Mouse (Mus musculus) hindbrain, embryonic 13.5 days (tissue): ENCODE measurements around the gene Ncapd3. TPM values are rescaled to one million over a fixed set of nuclear protein-coding genes. Genes with fewer than 3 reads are reported as not detected.

Experiments used
- ATAC-seq: fragments of 200-750 bp; cut with Nextera tagmentation; 2 replicates; pipeline ENCODE4 v1.8.0; 2017; ENCODE audit warnings: moderate TSS enrichment; ENCODE audit not compliant: low FRiP score
- H3K27ac ChIP-seq: fragments of 300-500 bp; sonication (generic); 2 replicates; pipeline ENCODE4 v1.5.1; 2015; ENCODE audit warnings: inconsistent platforms, mild to moderate bottlenecking, moderate library complexity
- H3K27me3 ChIP-seq: fragments of 300-500 bp; sonication (generic); 2 replicates; pipeline ENCODE4 v1.6.1; 2015; ENCODE audit warnings: mild to moderate bottlenecking, inconsistent platforms
- H3K36me3 ChIP-seq: fragments of 300-500 bp; sonication (generic); 2 replicates; pipeline ENCODE4 v1.6.1; 2015; ENCODE audit warnings: mild to moderate bottlenecking, inconsistent platforms
- H3K4me1 ChIP-seq: fragments of 300-500 bp; sonication (generic); replicated peaks from 2 replicates; pipeline ENCODE4 v1.6.1; 2015; ENCODE audit warnings: inconsistent platforms
- H3K4me2 ChIP-seq: fragments of 300-500 bp; sonication (generic); 2 replicates; pipeline ENCODE4 v1.6.1; 2015; ENCODE audit warnings: inconsistent platforms, mild to moderate bottlenecking, moderate library complexity
- H3K4me3 ChIP-seq: fragments of 300-500 bp; sonication (generic); 2 replicates; pipeline ENCODE4 v1.5.1; 2015; ENCODE audit warnings: mild to moderate bottlenecking, inconsistent platforms
- H3K9ac ChIP-seq: fragments of 300-500 bp; sonication (generic); 2 replicates; pipeline ENCODE4 v1.6.1; 2015; ENCODE audit warnings: mild to moderate bottlenecking, inconsistent platforms
- H3K9me3 ChIP-seq: fragments of 300-500 bp; sonication (generic); 2 replicates; pipeline ENCODE4 v1.6.1; 2016; ENCODE audit warnings: inconsistent platforms
- WGBS: fragments of 180-500 bp; shearing (Covaris S2); methylation state at CpG from one replicate; pipeline ENCODE4 v1.1.7; 2015; 5-methylcytosine and 5-hydroxymethylcytosine counted together
- polyA plus RNA-seq: library from polyadenylated mRNA; unstranded; fragments of >200 nt; fragmentation: Nextera tagmentation; extraction: Ambion mirVana; gene quantifications from 2 replicates; pipeline ENCODE4 v1.2.1, GENCODE M21; 2015

Gene Ncapd3
- polyA plus RNA-seq, 1 experiment from 2014 or later, result 14.3 TPM

DNA sequence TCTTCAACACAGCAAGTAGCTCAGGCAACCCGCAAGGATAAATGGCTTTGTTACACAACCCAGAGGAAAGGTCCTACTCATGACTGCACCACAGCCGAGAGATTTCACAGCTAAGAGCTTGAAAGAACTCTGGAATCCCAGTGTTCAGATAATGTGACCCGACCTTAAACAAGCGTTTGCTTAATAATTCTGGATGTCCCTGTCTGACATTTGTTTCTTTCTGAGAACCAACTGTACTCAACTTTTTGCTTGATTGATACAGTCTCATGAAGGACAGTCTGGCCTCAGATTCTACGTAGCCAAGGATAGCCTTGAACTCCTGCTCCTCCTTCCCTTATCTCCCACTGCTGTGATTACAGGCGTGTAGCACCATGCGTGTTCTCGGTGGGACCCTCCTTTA, 106.7 kb downstream of the Ncapd3 start:
- Histone ChIP-seq H3K9ac (no peak overlapping the region), H3K4me1 (peaks cover 6% of the 10 kb centered on the region), H3K27me3 (no peaks in the 10 kb centered on the region), H3K4me2 (no peak overlapping the region), H3K4me3 (no peak overlapping the region), H3K36me3 (peaks cover 19% of the 10 kb centered on the region), H3K27ac (no peak overlapping the region), H3K9me3 (no peaks in the 10 kb centered on the region)
- ATAC-seq, result no peak
- 88% methylated on average over 8 of the region's 8 CpGs for WGBS

GRCm38 (mm10) chr9:27140432-27141065, 110.6 kb downstream of the Ncapd3 start:
- no peak for ATAC-seq
- no peak overlapping the region for H3K27ac ChIP-seq
- no peaks in the 10 kb centered on the region for H3K27me3 ChIP-seq
- H3K9ac ChIP-seq, result no peak overlapping the region
- peaks cover 26% of the 10 kb centered on the region for H3K36me3 ChIP-seq
- peaks cover 6% of the 10 kb centered on the region; the same call in 1 of the 2 replicates for H3K4me1 ChIP-seq
- H3K9me3 ChIP-seq, result no peaks in the 10 kb centered on the region
- no peak overlapping the region for H3K4me2 ChIP-seq
- 93% methylated on average over 10 of the region's 10 CpGs for WGBS
- H3K4me3 ChIP-seq, result no peak overlapping the region

DNA sequence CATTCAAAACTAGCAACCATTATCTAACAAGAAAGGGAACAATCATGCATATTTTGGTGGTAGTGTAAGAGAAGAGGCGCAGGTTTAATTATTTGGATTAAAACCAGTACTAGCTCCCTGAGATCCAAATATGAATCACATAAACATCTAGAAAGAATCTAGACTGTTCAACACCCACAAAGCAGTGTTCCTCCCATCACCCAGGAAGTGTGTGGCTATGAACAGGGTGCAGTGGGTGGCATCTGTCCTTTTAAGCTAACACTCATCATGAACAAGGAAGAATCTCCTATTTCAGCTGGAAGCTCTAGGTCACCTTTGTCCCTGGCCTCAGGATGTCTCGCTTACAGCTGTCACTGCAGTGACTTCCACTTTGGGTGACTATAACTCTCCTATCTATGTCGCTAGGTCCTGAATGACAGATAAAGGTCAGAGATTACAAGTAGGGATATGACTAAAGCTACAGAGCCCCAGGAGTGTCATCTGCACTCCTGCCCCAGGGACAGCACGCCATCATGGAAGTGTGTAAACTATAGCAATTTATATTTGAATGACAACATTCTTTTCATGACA, 114.4 kb downstream of the Ncapd3 start:
- Histone ChIP-seq H3K4me3 (no peak overlapping the region), H3K27me3 (no peaks in the 10 kb centered on the region), H3K27ac (no peak overlapping the region), H3K4me1 (peaks cover 22% of the 10 kb centered on the region), H3K9ac (no peak overlapping the region), H3K36me3 (peaks cover 40% of the 10 kb centered on the region), H3K9me3 (no peaks in the 10 kb centered on the region), H3K4me2 (no peak overlapping the region)
- no peak for ATAC-seq
- WGBS, result 82% methylated on average over 4 of the region's 4 CpGs

Other genes with a start within 250 kb of the Ncapd3 start
- gene Glb1l2, start 223.7 kb upstream of the Ncapd3 start, polyA plus RNA-seq, result 2.2 and 2.4 TPM in 2 replicates
- gene Glb1l3, start 169.3 kb upstream of the Ncapd3 start, polyA plus RNA-seq, result not detected in 2 replicates
- 0.41 and 0.43 TPM in 2 replicates for gene Gm1110, start 107.1 kb upstream of the Ncapd3 start, polyA plus RNA-seq
- 33.0 and 36.7 TPM in 2 replicates for gene Acad8, start 30.6 kb upstream of the Ncapd3 start, polyA plus RNA-seq
- 134 and 142 TPM in 2 replicates for gene Thyn1, start 30.5 kb upstream of the Ncapd3 start, polyA plus RNA-seq
- gene Vps26b, start 110 bp upstream of the Ncapd3 start, polyA plus RNA-seq, result 69.6 and 70.8 TPM in 2 replicates
- gene Jam3, start 125.2 kb downstream of the Ncapd3 start, polyA plus RNA-seq, result 72.6 and 80.1 TPM in 2 replicates